Mouse (Mus musculus) urinary bladder, postnatal 36 days (tissue): ENCODE measurements around the gene Nell1.

Experiments
- DNase-seq, 2 experiments: peaks; one replicate each; pipeline ENCODE4 v3.0.0; 2022; ENCODE audit warnings: low spot score in 2 of 2, mixed read lengths in 1 of 2

The Nell1 gene

DNA sequence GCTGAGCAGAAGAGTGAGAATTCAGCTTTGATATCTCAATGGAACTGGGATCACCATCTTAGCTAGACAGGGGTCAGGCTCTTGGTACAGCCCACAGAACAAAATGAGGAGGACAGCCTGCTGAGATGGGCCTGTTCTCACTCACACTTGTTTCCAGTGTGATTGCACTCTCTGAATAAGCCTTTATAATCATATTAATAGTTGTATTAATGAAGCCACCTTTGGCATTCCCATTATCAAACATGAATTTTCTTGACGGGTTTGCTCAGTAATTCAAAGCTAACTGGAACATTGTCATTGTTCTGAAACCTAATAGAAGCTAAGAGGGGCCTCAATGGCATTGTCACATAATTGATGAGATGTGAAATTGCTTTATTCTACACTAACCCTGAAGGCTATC lies 875.6 kb downstream of the Nell1 start:
- DNase-seq = no peak

DNA sequence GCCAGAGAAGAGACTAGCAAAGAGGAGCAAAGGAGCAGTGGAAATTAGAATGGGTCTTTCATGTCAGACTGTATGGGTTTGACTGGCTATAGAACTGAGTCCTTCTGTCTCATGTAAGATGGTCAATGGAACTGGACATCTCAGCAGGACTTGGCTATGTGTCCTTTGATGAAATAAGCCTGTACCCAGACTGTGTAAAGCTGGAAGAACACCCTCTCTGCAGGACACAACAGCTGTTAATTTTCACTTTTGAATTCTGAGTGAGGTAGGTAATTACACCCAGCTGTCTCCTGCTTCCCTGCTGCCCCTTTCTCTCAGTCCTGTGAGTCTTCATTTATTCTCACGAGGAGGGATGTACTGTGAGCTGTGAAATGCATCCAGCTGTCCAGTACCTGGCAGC lies 895.5 kb downstream of the Nell1 start:
- DNase-seq = no peak

DNA sequence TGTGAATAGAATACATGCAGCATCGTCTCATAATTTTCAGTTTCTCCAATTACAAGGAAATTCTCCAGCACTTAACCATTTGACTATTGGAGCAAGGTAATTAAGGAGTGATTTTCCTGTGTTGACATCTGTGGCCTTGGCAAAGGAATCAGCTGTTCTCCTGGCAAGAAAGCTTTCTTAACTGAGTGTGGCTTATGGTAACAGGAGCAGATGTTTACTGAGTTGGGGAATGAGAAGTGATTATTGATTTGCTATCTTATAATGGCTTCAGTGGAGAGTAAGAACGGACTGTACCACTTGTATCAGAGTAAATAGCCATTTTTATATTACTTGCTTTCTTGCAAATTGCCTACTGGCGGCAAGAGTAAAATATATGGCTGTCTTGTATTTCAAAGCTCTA lies 913.0 kb downstream of the Nell1 start:
- no peak for DNase-seq

DNA sequence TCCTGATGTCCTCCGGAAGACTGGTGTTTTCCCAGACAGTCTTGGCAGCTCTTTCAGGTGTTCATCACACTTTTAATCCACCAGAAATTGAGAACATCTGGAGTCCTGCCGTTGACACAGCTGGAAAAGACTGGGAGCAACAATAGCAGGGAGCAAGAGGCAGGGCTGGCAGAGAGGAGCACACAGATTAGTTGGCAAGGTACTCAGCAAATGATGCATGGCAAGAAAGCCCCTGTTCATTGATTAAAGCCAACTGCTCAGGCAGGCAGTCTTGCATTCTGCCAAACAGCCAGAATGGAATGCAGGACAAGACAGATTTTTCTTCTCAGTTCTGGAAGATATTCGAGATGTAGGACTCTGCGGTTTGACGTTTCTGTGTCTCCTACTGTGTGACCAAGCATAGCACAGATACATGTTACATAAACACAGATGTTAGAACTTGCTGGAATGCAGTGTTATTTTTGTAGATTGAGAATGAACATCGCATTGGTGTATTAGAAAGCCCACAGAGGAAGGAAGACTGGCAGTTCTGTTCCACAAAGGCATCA lies 925.0 kb downstream of the Nell1 start:
- DNase-seq = no peak
